Mouse (Mus musculus) CD4-positive naive resting alpha-beta T cell, adult 57 days (primary cell): Measurements from ENCODE around the gene Ndufa3. TPM values are rescaled to one million over a fixed set of nuclear protein-coding genes. Genes with fewer than 3 reads are reported as not detected.

Experiments
- total RNA-seq: library from RNA; stranded (reverse); gene quantifications from one replicate; pipeline ENCODE4 v1.2.4, GENCODE M21; 2023

The Ndufa3 gene
- 346 TPM for total RNA-seq

DNA sequence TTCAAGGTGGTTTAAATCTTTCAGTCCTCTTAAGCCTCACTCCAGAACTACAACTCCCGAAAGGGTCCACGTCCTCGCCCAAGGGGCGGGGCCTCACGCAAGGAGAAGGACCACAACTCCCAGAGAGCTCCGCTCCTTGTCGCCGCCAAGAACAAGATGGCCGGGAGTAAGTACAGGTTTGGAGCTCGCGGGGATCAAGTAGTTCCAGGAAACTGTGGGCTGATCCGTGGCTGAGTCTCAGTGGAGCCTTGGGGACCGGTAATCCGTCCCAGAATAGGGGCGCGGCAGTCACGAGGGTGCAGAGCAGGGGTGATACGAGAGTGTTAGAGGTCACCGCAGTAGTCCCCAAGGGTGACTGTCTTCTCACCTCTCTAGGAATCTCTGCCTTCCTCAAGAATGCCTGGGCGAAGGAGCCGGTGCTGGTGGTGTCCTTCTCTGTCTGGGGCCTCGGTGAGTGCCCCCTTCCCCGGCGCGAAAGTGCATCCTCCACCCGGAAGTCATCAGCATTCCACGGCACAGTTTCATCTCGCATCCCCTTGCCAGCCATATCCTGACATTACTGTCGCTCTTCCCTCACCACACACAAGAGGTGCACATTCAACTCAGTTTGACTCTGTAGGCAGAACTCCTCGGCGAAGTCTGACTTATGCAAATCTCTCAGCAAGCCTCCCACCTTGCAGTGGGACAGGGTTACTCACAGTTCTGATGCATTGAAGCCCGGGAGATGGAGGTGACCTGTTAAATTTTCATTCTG, at the start of gene Ndufa3:
Ndufa3 (plus strand) TSS at position 132 of the 754 bp plus-strand sequence.

DNA sequence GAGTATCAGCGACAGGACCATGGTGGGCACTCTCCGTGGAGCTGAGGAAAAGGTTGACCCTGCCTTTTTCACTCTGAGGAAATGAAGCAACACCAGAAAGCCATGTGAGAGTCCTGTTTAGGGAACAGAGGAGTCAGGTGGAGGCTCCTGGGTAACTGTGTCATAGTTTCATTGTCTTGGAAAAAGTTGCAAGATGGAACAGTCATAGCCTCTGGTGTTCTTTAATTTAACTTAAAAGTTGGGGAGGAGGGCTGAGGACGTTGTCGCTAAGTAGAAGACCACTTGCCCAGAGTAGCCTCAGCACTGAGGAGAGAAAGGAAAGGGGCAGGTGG, 1.1 kb upstream of the Ndufa3 start, which contains the start of gene Oscar:
Oscar (minus strand) TSS at position 101 of the 332 bp plus-strand sequence.

DNA sequence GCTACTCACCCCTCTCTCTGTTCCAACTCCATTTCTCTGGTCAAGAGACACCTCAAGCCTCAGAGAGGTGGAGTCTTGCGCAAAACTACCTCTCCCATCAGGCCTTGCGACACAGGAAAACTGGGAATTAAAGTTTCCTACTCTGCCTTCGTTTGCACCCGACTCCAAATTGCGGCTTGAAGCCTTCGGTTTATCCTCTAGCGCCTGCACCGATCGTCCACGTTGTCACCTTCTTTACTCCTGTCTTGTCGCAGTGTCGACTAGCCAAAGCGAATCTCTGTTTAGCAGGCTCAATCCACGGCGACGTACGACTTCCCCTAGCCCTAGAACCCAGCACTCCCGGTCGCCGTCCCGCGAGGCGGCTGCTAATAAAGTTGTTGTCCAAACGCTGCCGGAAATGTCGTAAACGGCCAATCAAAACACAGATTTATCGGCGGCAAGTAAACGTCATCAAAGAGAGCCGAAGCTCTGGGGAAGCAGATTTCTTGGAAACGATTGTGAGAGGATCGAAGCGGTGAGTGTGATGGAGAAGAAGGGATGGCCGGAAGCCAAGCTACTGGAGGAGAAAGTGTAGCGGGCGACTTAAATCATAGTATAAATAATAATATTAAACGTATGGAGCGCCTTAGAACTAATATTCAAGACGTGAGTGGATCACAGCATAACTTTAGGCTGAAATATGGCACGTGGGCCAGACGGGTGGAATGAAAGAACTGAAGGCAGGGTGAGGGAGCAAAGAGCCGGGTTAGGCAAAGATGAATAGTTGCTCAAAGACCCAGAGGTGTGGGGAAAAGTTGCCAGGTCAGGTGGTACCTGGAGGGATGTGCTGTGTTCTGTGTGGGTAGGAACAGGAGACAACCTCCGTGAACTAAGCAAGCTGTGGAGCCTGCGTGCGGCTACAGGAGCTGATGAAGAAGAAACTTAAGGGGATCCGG, 12.6 kb downstream of the Ndufa3 start, which contains the start of the genes Tfpt and Prpf31:
Tfpt (minus strand) TSS at position 387 of the 935 bp plus-strand sequence.
Prpf31 (plus strand) TSS at position 443 of the 935 bp plus-strand sequence.

DNA sequence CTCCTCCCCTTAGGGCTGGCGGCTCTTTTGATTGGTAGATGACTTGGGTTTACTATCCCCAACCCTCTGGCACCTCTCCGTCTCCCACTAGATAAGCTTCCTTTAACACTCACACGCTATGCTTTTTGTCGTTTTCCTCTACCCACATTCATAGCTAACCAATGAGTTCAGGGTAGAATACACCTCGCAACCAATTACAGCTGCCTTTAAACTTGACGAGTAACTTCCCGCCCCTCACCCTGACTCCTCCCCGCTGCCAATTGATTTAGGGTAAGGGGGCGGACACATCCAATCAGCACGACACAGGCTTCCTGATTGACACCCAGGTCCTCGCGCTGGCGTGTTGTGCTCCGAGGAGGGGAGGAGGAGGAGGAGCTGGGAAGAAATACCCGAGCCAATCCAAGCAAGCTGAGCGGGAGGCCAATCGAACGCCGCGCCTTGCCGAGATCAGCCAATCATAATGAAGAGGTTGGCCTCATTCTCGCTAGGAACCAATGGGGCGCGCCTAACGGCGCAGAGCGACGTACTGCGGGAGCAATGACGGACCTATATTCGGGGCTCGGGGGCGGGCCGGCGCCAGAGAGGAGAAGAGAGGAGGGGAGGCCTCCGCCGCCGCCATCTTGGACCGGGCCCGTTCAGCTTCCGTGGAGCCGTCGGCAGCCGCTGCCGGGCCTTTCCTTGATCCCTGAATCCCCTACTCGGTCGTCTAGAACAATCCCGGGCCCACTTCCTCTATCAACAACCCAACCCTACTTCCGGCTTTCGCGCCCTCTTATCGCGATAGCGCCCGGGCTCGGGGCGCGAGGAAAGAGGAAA, 27.7 kb downstream of the Ndufa3 start, which contains the start of gene Cnot3:
Cnot3 (plus strand) TSS at position 597 of the 816 bp plus-strand sequence.

GRCm38 (mm10) chr7:3665215-3666114, 48.3 kb downstream of the Ndufa3 start, which contains the start of gene Leng1:
TSS of gene Leng1 (minus strand) at chr7:3665840.

Other genes starting within 250 kb of the Ndufa3 start
- gene Cacng8, start 226.7 kb upstream of the Ndufa3 start, total RNA-seq, result not detected
- not detected for gene Cacng6, start 193.2 kb upstream of the Ndufa3 start, total RNA-seq
- not detected for gene Tarm1, start 114.7 kb upstream of the Ndufa3 start, total RNA-seq
- gene Oscar, start 1.2 kb upstream of the Ndufa3 start, total RNA-seq, result not detected
- 24.7 TPM for gene Tfpt, start 12.6 kb downstream of the Ndufa3 start, total RNA-seq
- gene Prpf31, start 12.6 kb downstream of the Ndufa3 start, total RNA-seq, result 57.1 TPM
- 115 TPM for gene Cnot3, start 27.9 kb downstream of the Ndufa3 start, total RNA-seq
- gene Leng1, start 48.5 kb downstream of the Ndufa3 start, total RNA-seq, result 11.1 TPM
- 15.1 TPM for gene Tmc4, start 60.2 kb downstream of the Ndufa3 start, total RNA-seq
- 19.9 TPM for gene Tsen34, start 75.5 kb downstream of the Ndufa3 start, total RNA-seq
- gene Mboat7, start 76.2 kb downstream of the Ndufa3 start, total RNA-seq, result 73.5 TPM
- 2,564 TPM for gene Rps9, start 86.6 kb downstream of the Ndufa3 start, total RNA-seq
- 3.1 TPM for gene Pirb, start 103.0 kb downstream of the Ndufa3 start, total RNA-seq
- gene Gm15448, start 208.3 kb downstream of the Ndufa3 start, total RNA-seq, result not detected
- gene Pira2, start 227.7 kb downstream of the Ndufa3 start, total RNA-seq, result 0.30 TPM